Mouse (Mus musculus) granulocyte monocyte progenitor cell, adult 5-6 weeks (primary cell): ENCODE measurements around the gene Card10. TPM values are rescaled to one million over a fixed set of nuclear protein-coding genes. Genes with fewer than 3 reads are reported as not detected.
"Not testable (repeated sequence)": the region's sequence is repeated elsewhere in the genome, so short reads cannot be mapped to it uniquely, and the experiment has no call there.

ENCODE experiments used
- ATAC-seq: replicated peaks from 2 replicates; pipeline ENCODE4 v1.8.0; 2016; ENCODE audit warnings: mild to moderate bottlenecking, moderate TSS enrichment, inconsistent platforms; ENCODE audit not compliant: poor library complexity, severe bottlenecking
- total RNA-seq, 2 experiments: library from RNA; stranded (forward) in 1 of 2; stranded (reverse) in 1 of 2; fragments of 200-712, 200-1000 nt in 1 of 2; fragments of >200 nt in 1 of 2; fragmentation: Nextera tagmentation in 1 of 2; gene quantifications; 2 replicates each; pipeline ENCODE4 v1.2.3; 2014 to 2017

The Card10 gene
- total RNA-seq (2014; fragmentation: Nextera tagmentation) (not detected in 2 replicates), total RNA-seq (2017) (0.22 TPM in 1 of 2 replicates, not detected in the other)

- ATAC-seq: peak; percentile 65
Measured at GRCm38 (mm10) chr15:78802776-78803391, at the start of gene Card10. Gene Card10, minus strand, starts transcription at chr15:78803042.

GRCm38 (mm10) chr15:78851505-78852153, 48.8 kb upstream of the Card10 start:
- peak; percentile 91 for ATAC-seq

GRCm38 (mm10) chr15:78850944-78851343, 48.1 kb upstream of the Card10 start:
- ATAC-seq: no peak

- no peak for ATAC-seq
Measured at GRCm38 (mm10) chr15:78850059-78850824, 47.4 kb upstream of the Card10 start.

GRCm38 (mm10) chr15:78849485-78849884, 46.6 kb upstream of the Card10 start:
- no peak for ATAC-seq

GRCm38 (mm10) chr15:78848467-78848866, 45.6 kb upstream of the Card10 start:
- ATAC-seq: 0 out of 2 replicates have a peak, but pooled peaks have one; percentile 29

- not testable (repeated sequence) for ATAC-seq
Measured at GRCm38 (mm10) chr15:78846805-78847204, 44.0 kb upstream of the Card10 start.

GRCm38 (mm10) chr15:78846352-78846751, 43.5 kb upstream of the Card10 start:
- no peak for ATAC-seq

GRCm38 (mm10) chr15:78845867-78846266, 43.0 kb upstream of the Card10 start:
- no peak for ATAC-seq

GRCm38 (mm10) chr15:78845321-78845720, 42.5 kb upstream of the Card10 start:
- ATAC-seq: no peak

GRCm38 (mm10) chr15:78844791-78845190, 41.9 kb upstream of the Card10 start:
- ATAC-seq: no peak

- ATAC-seq: peak; percentile 75
Measured at GRCm38 (mm10) chr15:78843581-78844469, 41.0 kb upstream of the Card10 start.

GRCm38 (mm10) chr15:78842371-78843163, 39.7 kb upstream of the Card10 start, which contains the start of gene Cdc42ep1:
Gene Cdc42ep1, plus strand, starts transcription at chr15:78842624.
- ATAC-seq: peak; percentile 24

- ATAC-seq: no peak
Measured at GRCm38 (mm10) chr15:78841161-78841790, 38.4 kb upstream of the Card10 start.

GRCm38 (mm10) chr15:78840751-78841150, 37.9 kb upstream of the Card10 start:
- no peak for ATAC-seq

GRCm38 (mm10) chr15:78840241-78840640, 37.4 kb upstream of the Card10 start:
- ATAC-seq: no peak

GRCm38 (mm10) chr15:78839744-78840143, 36.9 kb upstream of the Card10 start:
- no peak for ATAC-seq

GRCm38 (mm10) chr15:78836086-78836621, 33.3 kb upstream of the Card10 start:
- no peak for ATAC-seq
